Mouse (Mus musculus): ENCODE data around the gene Sorbs2. TPM values are rescaled to one million over a fixed set of nuclear protein-coding genes. Genes with fewer than 3 reads are reported as not detected.

Sorbs2 gene
- polyA plus RNA-seq, 1 experiment from 2014 or later = 325 TPM

GRCm38 (mm10) chr8:45615551-45615950 is 108.0 kb downstream of the Sorbs2 start:
- 0 out of 2 replicates have a peak, but pooled peaks have one; percentile 61 for ATAC-seq (replicated peaks; ENCODE audit: insufficient number of reproducible peaks, low FRiP score, low TSS enrichment)
- Histone ChIP-seq H3K27ac (ENCODE audit: low read depth, low read length) (0 out of 2 replicates have a peak overlapping the region, but pooled peaks have one; percentile 50), H3K36me3 (ENCODE audit: control insufficient read depth, insufficient read depth, low read length) (no peaks in the 10 kb centered on the region), H3K4me2 (peak overlapping the region; percentile 43), H3K4me1 (ENCODE audit: control insufficient read depth, insufficient read depth, low read length) (peaks cover 5% of the 10 kb centered on the region; the same call in 1 of the 2 replicates), H3K9me3 (replicated peaks; ENCODE audit: control insufficient read depth, low read length) (no peaks in the 10 kb centered on the region), H3K4me3 (ENCODE audit: low read depth, low read length) (no peak overlapping the region), H3K27me3 (ENCODE audit: control insufficient read depth, insufficient read depth, low read length) (no peaks in the 10 kb centered on the region), H3K9ac (ENCODE audit: low read depth, low read length) (no peak overlapping the region)
- WGBS (ENCODE audit: insufficient replicate concordance) = 27% methylated on average over 7 of the region's 7 CpGs

GRCm38 (mm10) chr8:45621576-45622178 is 114.1 kb downstream of the Sorbs2 start:
- 67% methylated on average over 15 of the region's 15 CpGs for WGBS (ENCODE audit: insufficient replicate concordance)
- no peaks in the 10 kb centered on the region for H3K27me3 ChIP-seq (ENCODE audit: control insufficient read depth, insufficient read depth, low read length)
- H3K9me3 ChIP-seq (replicated peaks; ENCODE audit: control insufficient read depth, low read length) = no peaks in the 10 kb centered on the region
- no peak for ATAC-seq (replicated peaks; ENCODE audit: insufficient number of reproducible peaks, low FRiP score, low TSS enrichment)
- H3K36me3 ChIP-seq (ENCODE audit: control insufficient read depth, insufficient read depth, low read length) = no peaks in the 10 kb centered on the region
- no peaks in the 10 kb centered on the region for H3K4me1 ChIP-seq (ENCODE audit: control insufficient read depth, insufficient read depth, low read length)
- no peak overlapping the region for H3K9ac ChIP-seq (ENCODE audit: low read depth, low read length)
- no peak overlapping the region for H3K27ac ChIP-seq (ENCODE audit: low read depth, low read length)
- H3K4me2 ChIP-seq = no peak overlapping the region
- no peak overlapping the region for H3K4me3 ChIP-seq (ENCODE audit: low read depth, low read length)

- H3K27me3 ChIP-seq (ENCODE audit: control insufficient read depth, insufficient read depth, low read length) = no peaks in the 10 kb centered on the region
- no peaks in the 10 kb centered on the region for H3K36me3 ChIP-seq (ENCODE audit: control insufficient read depth, insufficient read depth, low read length)
- no peak overlapping the region for H3K9ac ChIP-seq (ENCODE audit: low read depth, low read length)
- H3K4me1 ChIP-seq (ENCODE audit: control insufficient read depth, insufficient read depth, low read length) = no peaks in the 10 kb centered on the region
- 49% methylated on average over 5 of the region's 5 CpGs for WGBS (ENCODE audit: insufficient replicate concordance)
- ATAC-seq (replicated peaks; ENCODE audit: insufficient number of reproducible peaks, low FRiP score, low TSS enrichment) = no peak
- no peak overlapping the region for H3K27ac ChIP-seq (ENCODE audit: low read depth, low read length)
- no peaks in the 10 kb centered on the region for H3K9me3 ChIP-seq (replicated peaks; ENCODE audit: control insufficient read depth, low read length)
- no peak overlapping the region for H3K4me2 ChIP-seq
- H3K4me3 ChIP-seq (ENCODE audit: low read depth, low read length) = no peak overlapping the region
These were observed 118.8 kb downstream of the Sorbs2 start for GRCm38 (mm10) chr8:45626406-45626805.

- Histone ChIP-seq H3K4me2 (peak overlapping the region; percentile 82), H3K27ac (ENCODE audit: low read depth, low read length) (peak overlapping the region; percentile 89), H3K9me3 (replicated peaks; ENCODE audit: control insufficient read depth, low read length) (no peaks in the 10 kb centered on the region), H3K9ac (ENCODE audit: low read depth, low read length) (peak overlapping the region; percentile 82), H3K4me3 (ENCODE audit: low read depth, low read length) (peak overlapping the region; percentile 79), H3K27me3 (ENCODE audit: control insufficient read depth, insufficient read depth, low read length) (no peaks in the 10 kb centered on the region), H3K4me1 (ENCODE audit: control insufficient read depth, insufficient read depth, low read length) (no peaks in the 10 kb centered on the region), H3K36me3 (ENCODE audit: control insufficient read depth, insufficient read depth, low read length) (no peaks in the 10 kb centered on the region)
- ATAC-seq (replicated peaks; ENCODE audit: insufficient number of reproducible peaks, low FRiP score, low TSS enrichment) = peak; percentile 84
- WGBS (ENCODE audit: insufficient replicate concordance) = 3% methylated on average over 28 of the region's 28 CpGs
These were observed 120.0 kb downstream of the Sorbs2 start for GRCm38 (mm10) chr8:45627246-45628241.

GRCm38 (mm10) chr8:45628421-45629065 is 121.0 kb downstream of the Sorbs2 start:
- peak overlapping the region; percentile 82 for H3K4me2 ChIP-seq
- no peak for ATAC-seq (replicated peaks; ENCODE audit: insufficient number of reproducible peaks, low FRiP score, low TSS enrichment)
- H3K27ac ChIP-seq (ENCODE audit: low read depth, low read length) = peak overlapping the region; percentile 5; the same call in 1 of the 2 replicates
- H3K4me1 ChIP-seq (ENCODE audit: control insufficient read depth, insufficient read depth, low read length) = peaks cover 2% of the 10 kb centered on the region; the same call in 1 of the 2 replicates
- H3K9ac ChIP-seq (ENCODE audit: low read depth, low read length) = peak overlapping the region; percentile 82
- WGBS (ENCODE audit: insufficient replicate concordance) = 48% methylated on average over 9 of the region's 9 CpGs
- peak overlapping the region; percentile 79 for H3K4me3 ChIP-seq (ENCODE audit: low read depth, low read length)
- H3K9me3 ChIP-seq (replicated peaks; ENCODE audit: control insufficient read depth, low read length) = no peaks in the 10 kb centered on the region
- H3K27me3 ChIP-seq (ENCODE audit: control insufficient read depth, insufficient read depth, low read length) = no peaks in the 10 kb centered on the region
- H3K36me3 ChIP-seq (ENCODE audit: control insufficient read depth, insufficient read depth, low read length) = no peaks in the 10 kb centered on the region

- Histone ChIP-seq H3K27me3 (ENCODE audit: control insufficient read depth, insufficient read depth, low read length) (no peaks in the 10 kb centered on the region), H3K4me3 (ENCODE audit: low read depth, low read length) (peak overlapping the region; percentile 79), H3K4me1 (ENCODE audit: control insufficient read depth, insufficient read depth, low read length) (peaks cover 4% of the 10 kb centered on the region; the same call in 1 of the 2 replicates), H3K36me3 (ENCODE audit: control insufficient read depth, insufficient read depth, low read length) (no peaks in the 10 kb centered on the region), H3K27ac (ENCODE audit: low read depth, low read length) (peak overlapping the region; percentile 5; the same call in 1 of the 2 replicates), H3K9ac (ENCODE audit: low read depth, low read length) (peak overlapping the region; percentile 82), H3K4me2 (peak overlapping the region; percentile 82), H3K9me3 (replicated peaks; ENCODE audit: control insufficient read depth, low read length) (no peaks in the 10 kb centered on the region)
- ATAC-seq (replicated peaks; ENCODE audit: insufficient number of reproducible peaks, low FRiP score, low TSS enrichment) = no peak
- 76% methylated on average over 8 of the region's 8 CpGs for WGBS (ENCODE audit: insufficient replicate concordance)
These were observed 121.5 kb downstream of the Sorbs2 start for GRCm38 (mm10) chr8:45629066-45629430.

GRCm38 (mm10) chr8:45631023-45631422 is 123.4 kb downstream of the Sorbs2 start:
- no peaks in the 10 kb centered on the region for H3K36me3 ChIP-seq (ENCODE audit: control insufficient read depth, insufficient read depth, low read length)
- no peaks in the 10 kb centered on the region for H3K27me3 ChIP-seq (ENCODE audit: control insufficient read depth, insufficient read depth, low read length)
- H3K4me3 ChIP-seq (ENCODE audit: low read depth, low read length) = no peak overlapping the region
- H3K9me3 ChIP-seq (replicated peaks; ENCODE audit: control insufficient read depth, low read length) = no peaks in the 10 kb centered on the region
- H3K4me2 ChIP-seq = no peak overlapping the region
- 70% methylated on average over 8 of the region's 8 CpGs for WGBS (ENCODE audit: insufficient replicate concordance)
- H3K27ac ChIP-seq (ENCODE audit: low read depth, low read length) = no peak overlapping the region
- H3K9ac ChIP-seq (ENCODE audit: low read depth, low read length) = no peak overlapping the region
- no peak for ATAC-seq (replicated peaks; ENCODE audit: insufficient number of reproducible peaks, low FRiP score, low TSS enrichment)
- peaks cover 4% of the 10 kb centered on the region; the same call in 1 of the 2 replicates for H3K4me1 ChIP-seq (ENCODE audit: control insufficient read depth, insufficient read depth, low read length)

- Histone ChIP-seq H3K36me3 (ENCODE audit: control insufficient read depth, insufficient read depth, low read length) (no peaks in the 10 kb centered on the region), H3K9ac (ENCODE audit: low read depth, low read length) (no peak overlapping the region), H3K4me1 (ENCODE audit: control insufficient read depth, insufficient read depth, low read length) (peaks cover 4% of the 10 kb centered on the region; the same call in 1 of the 2 replicates), H3K27me3 (ENCODE audit: control insufficient read depth, insufficient read depth, low read length) (no peaks in the 10 kb centered on the region), H3K27ac (ENCODE audit: low read depth, low read length) (no peak overlapping the region), H3K9me3 (replicated peaks; ENCODE audit: control insufficient read depth, low read length) (no peaks in the 10 kb centered on the region), H3K4me3 (ENCODE audit: low read depth, low read length) (no peak overlapping the region), H3K4me2 (no peak overlapping the region)
- WGBS (ENCODE audit: insufficient replicate concordance) = 78% methylated on average over 6 of the region's 6 CpGs
- ATAC-seq (replicated peaks; ENCODE audit: insufficient number of reproducible peaks, low FRiP score, low TSS enrichment) = no peak
These were observed 127.6 kb downstream of the Sorbs2 start for GRCm38 (mm10) chr8:45635155-45635554.

All from heart, embryonic 11.5 days (tissue).